Mouse (Mus musculus): Measurements from ENCODE around the gene Irf5. TPM values are rescaled to one million over a fixed set of nuclear protein-coding genes. Genes with fewer than 3 reads are reported as not detected.
"Not testable (repeated sequence)": the region's sequence is repeated elsewhere in the genome, so short reads cannot be mapped to it uniquely, and the experiment has no call there.

The Irf5 gene
- total RNA-seq, 2 experiments from 2014 or later: 19.6 to 22.6 TPM

GRCm38 (mm10) chr6:29525256-29525655 is 1.2 kb upstream of the Irf5 start:
- ATAC-seq (replicated peaks; ENCODE audit: poor library complexity, severe bottlenecking): no peak

- ATAC-seq (replicated peaks; ENCODE audit: poor library complexity, severe bottlenecking): no peak
Observed at GRCm38 (mm10) chr6:29527361-29528164, 1.1 kb downstream of the Irf5 start.

GRCm38 (mm10) chr6:29528165-29528505 is 1.7 kb downstream of the Irf5 start:
- ATAC-seq (replicated peaks; ENCODE audit: poor library complexity, severe bottlenecking): no peak

DNA sequence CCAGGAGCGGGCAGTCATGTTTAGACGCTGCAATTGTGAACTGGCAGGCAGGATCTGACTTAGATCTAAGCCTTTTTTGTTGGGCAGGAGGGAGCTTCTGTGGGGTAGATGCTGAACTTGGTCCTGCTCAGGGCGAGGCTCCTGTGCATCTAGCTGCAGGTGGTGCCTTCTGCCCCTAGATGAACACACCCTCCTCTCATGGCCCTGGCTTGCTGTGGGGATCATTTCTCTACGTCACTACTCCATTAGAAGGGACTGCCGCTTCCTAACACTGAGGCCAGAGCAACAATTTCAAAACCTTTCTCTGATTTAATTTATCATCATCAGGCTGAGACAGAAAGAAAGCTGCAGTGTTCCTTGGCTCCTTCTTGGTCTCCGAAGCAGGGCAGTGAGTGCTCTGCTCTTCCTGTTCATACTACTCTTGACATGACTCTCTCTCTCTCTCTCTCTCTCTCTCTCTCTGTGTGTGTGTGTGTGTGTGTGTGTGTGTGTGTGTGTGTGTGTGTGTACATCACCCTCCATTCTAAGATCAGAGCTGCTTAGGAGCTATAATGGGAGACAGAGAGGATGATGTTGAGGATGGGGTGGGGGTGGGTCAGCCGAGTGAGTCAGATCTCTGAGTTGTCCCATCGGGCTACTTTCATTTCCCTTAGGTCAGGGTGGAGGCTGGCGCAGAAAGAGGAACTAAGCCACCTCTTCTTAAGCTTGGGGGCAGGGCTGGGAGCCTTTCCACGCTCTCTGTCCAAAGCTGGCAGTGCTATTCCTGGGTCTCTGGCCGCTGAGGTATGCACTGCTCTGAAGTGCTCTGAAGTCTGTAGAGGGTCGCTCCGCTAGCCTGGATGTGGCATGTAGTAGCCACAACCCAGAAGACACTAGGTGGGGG is 2.4 kb downstream of the Irf5 start:
- peak; percentile 68 for ATAC-seq (replicated peaks; ENCODE audit: poor library complexity, severe bottlenecking)

DNA sequence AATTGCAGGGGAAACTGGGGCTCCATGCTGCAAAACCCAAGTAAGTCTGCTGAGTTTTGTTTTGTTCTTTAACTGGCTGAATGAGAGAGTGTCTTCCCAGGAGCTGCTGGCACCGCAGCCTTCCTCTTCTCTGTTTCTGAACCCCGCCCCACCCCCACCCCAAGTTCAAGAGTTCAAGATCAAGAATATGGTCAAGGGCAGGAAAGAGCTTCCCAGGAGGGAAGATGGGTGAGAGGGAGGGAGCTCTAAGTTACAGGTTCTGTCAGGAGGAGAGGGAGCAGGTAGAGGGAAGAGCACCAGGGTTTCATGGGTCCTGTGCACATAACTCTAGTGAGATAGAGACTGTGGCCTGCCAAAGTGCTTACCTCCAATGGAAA is 3.0 kb downstream of the Irf5 start:
- ATAC-seq (replicated peaks; ENCODE audit: poor library complexity, severe bottlenecking): peak; percentile 21

DNA sequence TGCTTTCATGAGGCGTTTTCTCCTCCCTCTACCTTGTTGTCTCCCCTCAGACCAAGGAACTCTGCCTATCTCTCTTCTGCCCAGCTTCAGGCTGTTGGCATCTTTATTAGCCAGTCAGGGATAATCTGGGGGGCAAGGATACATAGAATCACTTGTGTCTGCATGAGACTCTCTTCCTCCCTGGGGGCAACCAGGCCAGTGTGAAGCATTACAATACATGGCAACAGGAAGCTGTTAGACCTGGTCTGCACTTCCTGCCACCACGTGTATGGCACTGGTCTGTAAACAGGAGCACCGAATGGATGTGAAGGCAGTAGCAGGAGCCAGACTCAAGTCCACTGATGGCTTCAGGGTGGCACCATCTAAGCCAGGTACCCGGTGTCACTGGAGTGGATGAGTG is 3.6 kb downstream of the Irf5 start:
- 0 out of 2 replicates have a peak, but pooled peaks have one; percentile 15 for ATAC-seq (replicated peaks; ENCODE audit: poor library complexity, severe bottlenecking)

- ATAC-seq (replicated peaks; ENCODE audit: poor library complexity, severe bottlenecking): no peak
Observed at GRCm38 (mm10) chr6:29535316-29535715, 8.9 kb downstream of the Irf5 start.

GRCm38 (mm10) chr6:29536651-29537193 is 10.3 kb downstream of the Irf5 start:
- peak; percentile 86 for ATAC-seq (replicated peaks; ENCODE audit: poor library complexity, severe bottlenecking)

- ATAC-seq (replicated peaks; ENCODE audit: poor library complexity, severe bottlenecking): no peak
Observed at GRCm38 (mm10) chr6:29537221-29537620, 10.8 kb downstream of the Irf5 start.

- ATAC-seq (replicated peaks; ENCODE audit: poor library complexity, severe bottlenecking): no peak
Observed at GRCm38 (mm10) chr6:29539502-29539901, 13.1 kb downstream of the Irf5 start.

- ATAC-seq (replicated peaks; ENCODE audit: poor library complexity, severe bottlenecking): no peak
Observed at GRCm38 (mm10) chr6:29540223-29540622, 13.8 kb downstream of the Irf5 start.

GRCm38 (mm10) chr6:29540956-29541355 is 14.5 kb downstream of the Irf5 start:
- no peak for ATAC-seq (replicated peaks; ENCODE audit: poor library complexity, severe bottlenecking)

GRCm38 (mm10) chr6:29545611-29546010 is 19.2 kb downstream of the Irf5 start:
- no peak for ATAC-seq (replicated peaks; ENCODE audit: poor library complexity, severe bottlenecking)

GRCm38 (mm10) chr6:29547582-29547981 is 21.2 kb downstream of the Irf5 start:
- ATAC-seq (replicated peaks; ENCODE audit: poor library complexity, severe bottlenecking): no peak

GRCm38 (mm10) chr6:29548086-29548485 is 21.7 kb downstream of the Irf5 start:
- ATAC-seq (replicated peaks; ENCODE audit: poor library complexity, severe bottlenecking): no peak

DNA sequence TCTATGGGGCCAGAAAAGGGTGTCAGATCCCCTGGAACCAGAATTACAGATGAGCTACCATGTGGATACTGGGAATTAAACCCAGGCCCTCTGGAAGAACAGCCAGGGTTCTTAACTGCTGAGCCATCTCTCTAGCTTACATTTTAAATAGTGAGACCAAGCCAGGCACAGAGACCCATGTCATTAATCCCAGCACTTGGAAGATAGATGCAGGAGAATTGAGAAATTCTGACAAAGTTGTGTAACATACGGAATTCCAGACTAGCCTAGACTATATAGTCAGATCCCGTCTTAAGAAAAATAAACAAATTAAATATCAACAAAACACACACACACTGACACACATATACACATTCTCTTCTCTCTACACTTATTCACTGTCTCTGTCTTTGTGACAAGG is 26.1 kb downstream of the Irf5 start:
- ATAC-seq (replicated peaks; ENCODE audit: poor library complexity, severe bottlenecking): no peak

GRCm38 (mm10) chr6:29557112-29557511 is 30.7 kb downstream of the Irf5 start:
- ATAC-seq (replicated peaks; ENCODE audit: poor library complexity, severe bottlenecking): no peak

DNA sequence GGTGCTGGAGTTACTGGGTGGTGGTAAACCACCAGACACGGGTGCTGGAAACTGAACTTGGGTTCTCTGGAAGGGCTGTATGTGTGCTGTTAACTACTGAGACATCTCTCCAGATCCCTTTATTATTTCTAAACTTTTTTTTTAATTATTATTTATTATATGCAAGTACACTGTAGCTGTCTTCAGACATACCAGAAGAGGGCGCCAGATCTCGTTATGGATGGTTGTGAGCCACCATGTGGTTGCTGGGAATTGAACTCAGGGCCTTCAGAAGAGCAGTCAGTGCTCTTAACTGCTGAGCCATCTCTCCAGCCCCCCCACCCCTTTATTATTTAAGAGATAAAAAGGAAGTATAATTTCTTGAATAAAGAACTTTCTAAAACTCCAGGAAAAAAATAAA is 50.0 kb downstream of the Irf5 start:
- not testable (repeated sequence) for ATAC-seq (replicated peaks; ENCODE audit: poor library complexity, severe bottlenecking)

DNA sequence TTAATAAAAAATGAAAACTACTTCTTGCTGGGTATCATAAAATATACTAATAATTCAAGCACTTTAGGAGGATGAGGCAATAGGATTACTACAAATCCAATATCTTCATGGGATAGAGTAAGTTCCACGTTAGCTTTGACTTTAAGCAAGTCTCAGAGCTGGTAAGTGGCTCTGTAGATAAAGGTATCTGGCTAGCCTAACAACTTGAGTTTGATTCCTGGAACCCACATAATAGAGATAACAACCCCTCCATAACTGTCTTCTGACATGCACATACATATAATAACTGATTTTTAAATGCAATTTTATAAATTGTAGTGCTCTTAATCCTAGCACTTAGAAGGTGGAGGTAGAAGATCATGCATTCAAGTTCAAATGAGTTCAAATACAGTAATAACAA is 54.3 kb downstream of the Irf5 start:
- no peak for ATAC-seq (replicated peaks; ENCODE audit: poor library complexity, severe bottlenecking)

- ATAC-seq (replicated peaks; ENCODE audit: poor library complexity, severe bottlenecking): no peak
Observed at GRCm38 (mm10) chr6:29581202-29581601, 54.8 kb downstream of the Irf5 start.

Measured in granulocyte monocyte progenitor cell, adult 5-6 weeks (primary cell).